Comparison of ENCODE assay signal across 10 mouse cellular contexts in the genomic region with DNA sequence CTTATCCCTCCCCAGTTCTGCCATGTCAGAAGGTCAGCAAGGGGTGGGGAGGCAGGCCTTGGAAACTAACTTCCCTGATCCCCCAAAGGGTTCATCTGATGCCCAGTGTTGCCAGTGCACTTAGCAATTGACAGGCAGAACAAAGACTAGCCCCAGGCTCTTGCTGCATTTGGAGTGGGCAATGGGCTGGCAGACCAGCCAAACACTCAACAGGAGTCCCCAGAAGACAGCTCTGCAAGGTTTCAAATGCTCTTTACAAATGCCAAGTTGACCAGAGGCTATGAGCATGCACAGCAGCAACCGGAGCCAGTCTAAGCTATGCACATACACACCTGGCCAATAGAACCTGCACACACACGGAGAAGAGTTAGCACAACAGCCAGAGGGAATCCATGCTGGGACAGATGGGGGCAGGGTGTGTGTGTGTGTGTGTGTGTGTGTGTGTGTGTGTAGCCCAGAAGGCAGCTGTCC. TPM values are rescaled to one million over a fixed set of nuclear protein-coding genes. Genes with fewer than 3 reads are reported as not detected.
DNase-seq lines count a peak whose midpoint lies in the region; ATAC-seq lines count a peak whose summit lies in the region.
"Had no signal": no experiment of that assay in that cellular context is flagged by ENCODE, and none has a peak within 500 bp of the region (broad histone marks: within the 10 kb centered on the region; RNA-seq: fewer than 3 reads in every experiment).

No protein-coding gene starts in this region.

- H3K4me1 ChIP-seq in embryonic facial prominence, embryonic 10.5 days: peaks cover 16% of the 10 kb centered on the region
- H3K4me1 ChIP-seq in limb, embryonic 15.5 days: peaks cover 23% of the 10 kb centered on the region

- no peak overlapping the region for H3K4me3 ChIP-seq in embryonic facial prominence, embryonic 10.5 days
- no peak overlapping the region for H3K4me3 ChIP-seq in limb, embryonic 15.5 days

- no peaks in the 10 kb centered on the region for H3K36me3 ChIP-seq in embryonic facial prominence, embryonic 10.5 days (replicated peaks)
- no peaks in the 10 kb centered on the region for H3K36me3 ChIP-seq in limb, embryonic 15.5 days

- no peak for ATAC-seq in limb, embryonic 15.5 days (ENCODE audit: insufficient number of reproducible peaks, low FRiP score, low TSS enrichment, low read depth)
- ATAC-seq in frontal cortex, adult (ENCODE audit: low TSS enrichment): no peak
- ATAC-seq: liver, postnatal 0 days had no signal

- H3K9ac ChIP-seq in limb, embryonic 15.5 days: no peak overlapping the region
- H3K9ac ChIP-seq: liver, postnatal 0 days had no signal

- peak overlapping the region; percentile 16; the same call in 1 of the 2 replicates for H3K27ac ChIP-seq in embryonic facial prominence, embryonic 10.5 days (replicated peaks)
- H3K27ac ChIP-seq in limb, embryonic 15.5 days: peak overlapping the region; percentile 82

- H3K27me3 ChIP-seq in embryonic facial prominence, embryonic 10.5 days (replicated peaks; ENCODE audit: low read depth, poor library complexity, severe bottlenecking): no peaks in the 10 kb centered on the region
- no peaks in the 10 kb centered on the region for H3K27me3 ChIP-seq in limb, embryonic 15.5 days

- no peaks in the 10 kb centered on the region for H3K9me3 ChIP-seq in embryonic facial prominence, embryonic 10.5 days
- H3K9me3 ChIP-seq in limb, embryonic 15.5 days: no peaks in the 10 kb centered on the region

- DNase-seq in cerebellum, adult 11-12 months: peak; percentile 25
- no peak for DNase-seq in cerebellum, adult 8-10 months
- DNase-seq in kidney, adult 18-20 months: peak; percentile 48
- no peak for DNase-seq in kidney, adult 8-10 months
- DNase-seq in embryonic facial prominence, embryonic 10.5 days (ENCODE audit: low spot score): no peak
- no peak for DNase-seq in embryo, embryonic 9.5 days (ENCODE audit: extremely low spot score)
- DNase-seq: liver, postnatal 0 days; thymus, adult 2 months had no signal

- H3K4me2 ChIP-seq in limb, embryonic 15.5 days: no peak overlapping the region

- WGBS in embryonic facial prominence, embryonic 10.5 days: 88% methylated on average over 2 of the region's 2 CpGs
- WGBS in limb, embryonic 15.5 days: 51% methylated on average over 2 of the region's 2 CpGs

RNA-seq across cellular contexts. Expression of a gene that starts 27.8 kb away (rescaled TPM):
- polyA plus RNA-seq in embryonic facial prominence, embryonic 10.5 days (2016; fragmentation: Nextera tagmentation; extraction: Ambion mirVana): 3.8 and 4.1 TPM in 2 replicates
- 6.8 and 8.8 TPM in 2 replicates for polyA plus RNA-seq in limb, embryonic 15.5 days (2015; fragmentation: Nextera tagmentation; extraction: Ambion mirVana)

Comparison
In these comparisons a context has a peak if more than half of its experiments do, and no peak if none do; other contexts are left out.
1. DNase-seq: peak in cerebellum, adult 11-12 months (single experiment) and kidney, adult 18-20 months (single experiment); none in cerebellum, adult 8-10 months (single experiment), kidney, adult 8-10 months (0 of 2), embryonic facial prominence, embryonic 10.5 days (single experiment) and embryo, embryonic 9.5 days (single experiment).